In the genomic region with DNA sequence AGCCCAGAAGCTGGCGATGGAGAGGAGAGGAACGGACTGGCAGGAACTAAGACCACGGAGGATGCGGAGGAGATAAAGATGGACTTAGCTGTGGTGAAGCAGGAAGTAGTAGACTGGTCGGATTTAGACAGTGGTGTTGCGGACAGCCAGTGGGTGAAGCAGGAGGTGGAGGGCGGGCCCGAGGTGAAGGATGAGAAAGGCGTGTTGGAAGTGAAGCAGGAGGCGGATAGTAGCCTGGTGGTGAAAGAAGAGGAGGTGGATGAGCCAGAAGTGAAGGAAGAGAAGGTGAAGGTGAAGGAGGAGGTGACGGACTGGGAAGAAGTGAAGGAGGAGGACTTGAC, we compare ENCODE assay signal across 8 mouse cellular contexts. TPM values are rescaled to one million over a fixed set of nuclear protein-coding genes. Genes with fewer than 3 reads are reported as not detected.
DNase-seq lines count a peak whose midpoint lies in the region; ATAC-seq and TF ChIP-seq lines count a peak whose summit lies in the region.

No protein-coding gene starts in this region.

- WGBS in embryonic facial prominence, embryonic 15.5 days = 0% methylated on average over 11 of the region's 11 CpGs
- WGBS in limb, embryonic 13.5 days = under 1% methylated on average over 11 of the region's 11 CpGs
- WGBS in neural tube, embryonic 15.5 days = 0% methylated on average over 11 of the region's 11 CpGs

- peak overlapping the region; percentile 58 for H3K9ac ChIP-seq in embryonic facial prominence, embryonic 15.5 days
- peak overlapping the region; percentile 77 for H3K9ac ChIP-seq in limb, embryonic 13.5 days
- peak overlapping the region; percentile 67 for H3K9ac ChIP-seq in neural tube, embryonic 15.5 days (replicated peaks)

- no peaks in the 10 kb centered on the region for H3K27me3 ChIP-seq in embryonic facial prominence, embryonic 15.5 days
- H3K27me3 ChIP-seq in limb, embryonic 13.5 days = no peaks in the 10 kb centered on the region
- H3K27me3 ChIP-seq in neural tube, embryonic 15.5 days (replicated peaks) = no peaks in the 10 kb centered on the region

- peak overlapping the region; percentile 69 for H3K27ac ChIP-seq in layer of hippocampus, adult 2 months
- peak overlapping the region; percentile 67 for H3K27ac ChIP-seq in embryonic facial prominence, embryonic 15.5 days (replicated peaks)
- H3K27ac ChIP-seq in limb, embryonic 13.5 days = peak overlapping the region; percentile 58; the same call in 1 of the 2 replicates
- H3K27ac ChIP-seq in neural tube, embryonic 15.5 days (replicated peaks) = peak overlapping the region; percentile 78

- ATAC-seq in embryonic facial prominence, embryonic 15.5 days (ENCODE audit: insufficient number of reproducible peaks, low FRiP score, low TSS enrichment, low read depth) = peak; percentile 51; the same call in 1 of the 2 replicates
- ATAC-seq in limb, embryonic 13.5 days (ENCODE audit: low FRiP score, low read depth) = no peak
- no peak; the same call in 1 of the 2 replicates for ATAC-seq in neural tube, embryonic 15.5 days (ENCODE audit: low FRiP score)

- intact Hi-C loops in gastrocnemius, postnatal 36 days (cut with DNase I) = no loop called here

- peak overlapping the region; percentile 76 for H3K4me3 ChIP-seq in layer of hippocampus, adult 2 months
- H3K4me3 ChIP-seq in embryonic facial prominence, embryonic 15.5 days (replicated peaks) = peak overlapping the region; percentile 79
- H3K4me3 ChIP-seq in limb, embryonic 13.5 days = peak overlapping the region; percentile 89
- H3K4me3 ChIP-seq in neural tube, embryonic 15.5 days (replicated peaks) = peak overlapping the region; percentile 94

- peak in 1 of 2 experiments; percentile 12 for DNase-seq in layer of hippocampus, adult 2 months (ENCODE audit: low spot score in 2 of 2)
- DNase-seq in layer of hippocampus, postnatal 14 days (ENCODE audit: low spot score in 2 of 2) = no peak
- DNase-seq in urinary bladder, adult 2 months (ENCODE audit: low spot score) = no peak
- DNase-seq in urinary bladder, postnatal 36 days (ENCODE audit: low spot score in 2 of 2) = no peak
- DNase-seq in gastrocnemius, postnatal 36 days = no peak

- no peaks in the 10 kb centered on the region for H3K9me3 ChIP-seq in embryonic facial prominence, embryonic 15.5 days (replicated peaks)
- H3K9me3 ChIP-seq in limb, embryonic 13.5 days = no peaks in the 10 kb centered on the region
- H3K9me3 ChIP-seq in neural tube, embryonic 15.5 days (replicated peaks) = no peaks in the 10 kb centered on the region

- peaks cover 10% of the 10 kb centered on the region for H3K4me1 ChIP-seq in embryonic facial prominence, embryonic 15.5 days
- peaks cover 12% of the 10 kb centered on the region for H3K4me1 ChIP-seq in limb, embryonic 13.5 days
- peaks cover 19% of the 10 kb centered on the region for H3K4me1 ChIP-seq in neural tube, embryonic 15.5 days

- no peak for TF ChIP-seq CTCF in layer of hippocampus, adult 2 months (conservative IDR thresholded peaks at IDR 0.05)

- H3K4me2 ChIP-seq in embryonic facial prominence, embryonic 15.5 days (replicated peaks) = peak overlapping the region; percentile 70
- peak overlapping the region; percentile 89 for H3K4me2 ChIP-seq in limb, embryonic 13.5 days (replicated peaks)
- H3K4me2 ChIP-seq in neural tube, embryonic 15.5 days = peak overlapping the region; percentile 88

- peaks cover 20% of the 10 kb centered on the region for H3K36me3 ChIP-seq in embryonic facial prominence, embryonic 15.5 days
- peaks cover 31% of the 10 kb centered on the region for H3K36me3 ChIP-seq in limb, embryonic 13.5 days
- H3K36me3 ChIP-seq in neural tube, embryonic 15.5 days = peaks cover 23% of the 10 kb centered on the region

RNA-seq across cellular contexts. Expression of a gene that starts 0.4 kb away (rescaled TPM):
- total RNA-seq in layer of hippocampus, adult 2 months (2021) = 10 to 100 TPM; 17.1 to 20.0 TPM
- total RNA-seq in layer of hippocampus, postnatal 14 days (2021) = 10 to 100 TPM; 17.4 to 17.5 TPM
- polyA plus RNA-seq in embryonic facial prominence, embryonic 15.5 days (2015; fragmentation: Nextera tagmentation; extraction: Ambion mirVana) = 35.3 and 37.3 TPM in 2 replicates
- 41.6 and 48.9 TPM in 2 replicates for polyA plus RNA-seq in limb, embryonic 13.5 days (2015; fragmentation: Nextera tagmentation; extraction: Ambion mirVana)
- polyA plus RNA-seq in neural tube, embryonic 15.5 days (2015; fragmentation: Nextera tagmentation; extraction: Ambion mirVana) = 36.6 TPM in 2 replicates
- 15.1 and 16.0 TPM in 2 replicates for polyA plus RNA-seq in urinary bladder, adult 2 months (2012; rRNA removed)
- 10 to 100 TPM in 1 of 2 experiments, 1 to 10 TPM in 1; 9.1 to 11.0 TPM for total RNA-seq in gastrocnemius, postnatal 36 days (2021)
